Mouse (Mus musculus) CH12.LX (cell line): ENCODE measurements at regions not wholly inside any gene's neighbourhood (a gene's known extent, or its start where the extent isn't known, plus 50 kb on each side); places are given as distances from the start of the nearest gene placed in this dataset.
"Not testable (repeated sequence)": the region's sequence is repeated elsewhere in the genome, so short reads cannot be mapped to it uniquely, and the experiment has no call there.

Experiments used
- DNase-seq: peaks from one replicate; pipeline ENCODE4 v3.0.0-alpha.2; 2013; ENCODE audit errors: extremely low read depth
- H3K27ac ChIP-seq: 2 replicates; pipeline ENCODE4 v1.5.1; 2012; ENCODE audit warnings: low read depth, mild to moderate bottlenecking, control low read depth, moderate library complexity; ENCODE audit not compliant: insufficient read depth
- H3K27me3 ChIP-seq: replicated peaks from 2 replicates; pipeline ENCODE3; 2012; ENCODE audit warnings: inconsistent platforms
- H3K36me3 ChIP-seq, 2 experiments: replicated peaks in 1 of 2; 2 replicates each; pipeline versions ENCODE3 to v1.6.1; 2012; ENCODE audit warnings: inconsistent platforms in 1 of 2, low read length in 1 of 2, mild to moderate bottlenecking in 1 of 2, mixed read lengths in 1 of 2, moderate library complexity in 1 of 2; ENCODE audit not compliant: control insufficient read depth in 1 of 2, insufficient read depth in 1 of 2
- H3K4me1 ChIP-seq, 2 experiments: 2 replicates each; pipeline ENCODE4 v1.6.1; 2012; ENCODE audit warnings: inconsistent platforms in 1 of 2, moderate library complexity in 1 of 2; ENCODE audit not compliant: insufficient read depth in 2 of 2, control insufficient read depth in 1 of 2
- H3K4me2 ChIP-seq: 2 replicates; pipeline ENCODE4 v1.6.1; 2012; ENCODE audit warnings: low read depth, mild to moderate bottlenecking, control low read depth; ENCODE audit not compliant: poor library complexity, insufficient read depth, severe bottlenecking
- H3K4me3 ChIP-seq, 3 experiments: fragments of 150-350 bp in 1 of 3; sonication (generic) in 1 of 3; replicated peaks in 1 of 3; 2 replicates each; pipeline versions ENCODE3 to v1.5.1; 2011 to 2012; ENCODE audit warnings: low read depth in 2 of 3, low read length in 2 of 3, mild to moderate bottlenecking in 2 of 3, moderate library complexity in 2 of 3, control low read depth in 1 of 3, improper control_type of control experiment in 1 of 3, inconsistent platforms in 1 of 3, mixed read lengths in 1 of 3; ENCODE audit not compliant: poor library complexity in 1 of 3
- H3K79me2 ChIP-seq: replicated peaks from 2 replicates; pipeline ENCODE4 v1.6.1; 2012; ENCODE audit warnings: mild to moderate bottlenecking, moderate library complexity; ENCODE audit not compliant: control insufficient read depth, poor library complexity, insufficient read depth, severe bottlenecking; ENCODE audit errors: extremely low read depth
- H3K9ac ChIP-seq: 2 replicates; pipeline ENCODE4 v1.6.1; 2012; ENCODE audit warnings: low read depth, mild to moderate bottlenecking, control low read depth, moderate library complexity; ENCODE audit not compliant: insufficient read depth
- H3K9me3 ChIP-seq: replicated peaks from 2 replicates; pipeline ENCODE3; 2012; ENCODE audit warnings: low read length, inconsistent platforms, mixed read lengths
- BHLHE40 ChIP-seq: IDR thresholded peaks from 2 replicates; pipeline ENCODE4 v1.6.1; 2011; ENCODE audit warnings: mild to moderate bottlenecking, low read depth, low read length, improper control_type of control experiment
- E2F4 ChIP-seq: IDR thresholded peaks from 2 replicates; pipeline ENCODE4 v1.6.1; 2011; ENCODE audit warnings: low read depth, low read length, improper control_type of control experiment; ENCODE audit not compliant: insufficient replicate concordance
- EP300 ChIP-seq: IDR thresholded peaks from 2 replicates; pipeline ENCODE4 v1.6.1; 2011; ENCODE audit warnings: low read length, improper control_type of control experiment
- ETS1 ChIP-seq: conservative IDR thresholded peaks from 2 replicates; pipeline ENCODE4 v1.6.1; 2012; ENCODE audit warnings: low read depth, mild to moderate bottlenecking, inconsistent platforms, low read length, improper control_type of control experiment, moderate library complexity
- GABPA ChIP-seq: IDR thresholded peaks from 2 replicates; pipeline ENCODE4 v1.6.1; 2012; ENCODE audit warnings: low read depth, low read length, improper control_type of control experiment, inconsistent platforms; ENCODE audit not compliant: insufficient replicate concordance
- IRF4 ChIP-seq: IDR thresholded peaks from 2 replicates; pipeline ENCODE4 v1.6.1; 2014; ENCODE audit warnings: low read depth, mild to moderate bottlenecking, inconsistent platforms, low read length, improper control_type of control experiment
- JUND ChIP-seq: conservative IDR thresholded peaks from 2 replicates; pipeline ENCODE4 v1.6.1; 2011; ENCODE audit warnings: low read depth, low read length, improper control_type of control experiment
- KAT2A ChIP-seq: IDR thresholded peaks from 2 replicates; pipeline ENCODE4 v1.6.1; 2012; ENCODE audit warnings: low read length, improper control_type of control experiment, inconsistent platforms; ENCODE audit not compliant: insufficient replicate concordance
- MAFK ChIP-seq: IDR thresholded peaks from 2 replicates; pipeline ENCODE4 v1.6.1; 2011; ENCODE audit warnings: low read length, improper control_type of control experiment; ENCODE audit not compliant: insufficient replicate concordance
- MAX ChIP-seq: IDR thresholded peaks from 2 replicates; pipeline ENCODE4 v1.6.1; 2011; ENCODE audit warnings: low read length, improper control_type of control experiment
- MYC ChIP-seq: IDR thresholded peaks from 2 replicates; pipeline ENCODE4 v1.6.1; 2011; ENCODE audit warnings: low read depth, mild to moderate bottlenecking, improper control_type of control experiment, low read length
- NRF1 ChIP-seq: IDR thresholded peaks from 2 replicates; pipeline ENCODE4 v1.6.1; 2014; ENCODE audit warnings: low read depth, mild to moderate bottlenecking, inconsistent platforms, low read length, improper control_type of control experiment, moderate library complexity
- RCOR1 ChIP-seq: conservative IDR thresholded peaks from 2 replicates; pipeline ENCODE4 v1.6.1; 2012; ENCODE audit warnings: low read depth, mild to moderate bottlenecking, inconsistent platforms, low read length, improper control_type of control experiment
- TBP ChIP-seq: conservative IDR thresholded peaks from 2 replicates; pipeline ENCODE4 v1.6.1; 2011; ENCODE audit warnings: low read depth, low read length, improper control_type of control experiment
- USF1 ChIP-seq: IDR thresholded peaks from 2 replicates; pipeline ENCODE4 v1.6.1; 2014; ENCODE audit warnings: low read depth, mild to moderate bottlenecking, inconsistent platforms, low read length, improper control_type of control experiment
- ZC3H11A ChIP-seq: IDR thresholded peaks from 2 replicates; pipeline ENCODE4 v1.6.1; 2012; ENCODE audit warnings: low read depth, mild to moderate bottlenecking, inconsistent platforms, low read length, improper control_type of control experiment
- ZKSCAN1 ChIP-seq: IDR thresholded peaks from 2 replicates; pipeline ENCODE4 v1.6.1; 2012; ENCODE audit warnings: low read depth, inconsistent platforms, low read length, improper control_type of control experiment, borderline replicate concordance
- dilution Hi-C: fragments of 300-500 bp; cut with MboI; formaldehyde crosslinking; loops from 2 replicates; pipeline ENCODE4 v1.14.3; 2020; ENCODE audit warnings: low sequenced_read_pairs; ENCODE audit not compliant: extremely low pct_unique_long_range_greater_than_20kb, extremely low pct_ligation_motif_present
- in situ Hi-C: fragments of 300-500 bp; cut with MboI; formaldehyde crosslinking; loops from 3 replicates; pipeline ENCODE4 v1.14.3; 2019; ENCODE audit warnings: low sequenced_read_pairs, low pct_ligation_motif_present, low pct_unique_long_range_greater_than_20kb, mixed read lengths

DNA sequence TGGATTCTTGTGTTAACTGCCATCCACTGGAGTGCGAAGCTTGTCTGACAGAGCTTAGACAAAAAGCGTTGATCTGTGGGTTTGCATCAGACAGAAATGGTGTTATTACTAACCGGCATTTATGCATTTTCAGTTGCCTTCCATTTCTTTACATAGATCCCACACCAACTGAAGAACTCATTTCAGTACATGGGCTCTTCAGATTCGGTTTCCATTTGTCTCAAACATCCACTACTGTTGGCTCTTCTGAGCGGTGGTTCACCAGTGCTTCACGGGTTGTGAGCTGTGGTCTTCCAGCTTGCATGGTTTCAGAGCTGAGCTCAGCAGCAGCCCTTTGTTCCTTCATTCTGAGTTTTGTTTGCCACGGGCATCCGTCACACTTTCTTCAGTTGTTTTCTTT lies 294.4 kb downstream of the Eipr1 start:
- dilution Hi-C loops: no loop called here
- DNase-seq: peak; percentile 34
- Histone ChIP-seq H3K79me2 (no peaks in the 10 kb centered on the region), H3K9ac (no peak overlapping the region), H3K27ac (no peak overlapping the region), H3K4me1 (no peaks in the 10 kb centered on the region), H3K9me3 (no peaks in the 10 kb centered on the region), H3K4me3 (no peak overlapping the region), H3K27me3 (no peaks in the 10 kb centered on the region), H3K4me2 (peak overlapping the region; percentile 52), H3K36me3 (no peaks in the 10 kb centered on the region)
- in situ Hi-C loops: no loop called here
- TF ChIP-seq MAX: no peak
- no peak for TF ChIP-seq USF1
- no peak for TF ChIP-seq ZC3H11A
- 0 out of 2 replicates have a peak, but pooled peaks have one; percentile 18 for TF ChIP-seq MAFK
- 0 out of 2 replicates have a peak, but pooled peaks have one; percentile 35 for TF ChIP-seq RCOR1
- TF ChIP-seq MYC: no peak
- TF ChIP-seq NRF1: no peak
- TF ChIP-seq BHLHE40: peak; percentile 54
- TF ChIP-seq TBP: no peak
- TF ChIP-seq EP300: peak; percentile 37; the same call in 1 of the 2 replicates
- peak; percentile 47; the same call in 1 of the 2 replicates for TF ChIP-seq JUND
- peak; percentile 65 for TF ChIP-seq IRF4

- dilution Hi-C loops, H3K4me2 ChIP-seq, in situ Hi-C loops, H3K4me3 ChIP-seq, H3K4me1 ChIP-seq, H3K9me3 ChIP-seq, H3K36me3 ChIP-seq, H3K27me3 ChIP-seq, H3K9ac ChIP-seq, H3K27ac ChIP-seq, DNase-seq, H3K79me2 ChIP-seq: not testable (repeated sequence)
Observed at GRCm38 (mm10) chr12:29048596-29048995, 297.0 kb downstream of the Eipr1 start.

- H3K27me3 ChIP-seq: no peaks in the 10 kb centered on the region
- no peak overlapping the region for H3K4me3 ChIP-seq
- H3K27ac ChIP-seq: no peak overlapping the region
- no peaks in the 10 kb centered on the region for H3K9me3 ChIP-seq
- no peak for DNase-seq
- no peak overlapping the region for H3K4me2 ChIP-seq
- H3K4me1 ChIP-seq: no peaks in the 10 kb centered on the region
- in situ Hi-C loops: no loop called here
- TF ChIP-seq ZKSCAN1: no peak
- no peak for TF ChIP-seq GABPA
- TF ChIP-seq ETS1: no peak
- no peak for TF ChIP-seq BHLHE40
- no peak for TF ChIP-seq KAT2A
- TF ChIP-seq USF1: no peak
- TF ChIP-seq RCOR1: no peak
- TF ChIP-seq NRF1: no peak
- no peak for TF ChIP-seq E2F4
- no peak for TF ChIP-seq IRF4
- H3K36me3 ChIP-seq: no peaks in the 10 kb centered on the region
- H3K9ac ChIP-seq: no peak overlapping the region
- no peaks in the 10 kb centered on the region for H3K79me2 ChIP-seq
- dilution Hi-C loops: no loop called here
Observed at GRCm38 (mm10) chr12:29049105-29049511, 297.5 kb downstream of the Eipr1 start.
